Mouse (Mus musculus) kidney, postnatal 14 days (tissue): ENCODE measurements around the gene Tmem184b.

ENCODE experiments used
- DNase-seq: peaks from one replicate; pipeline ENCODE4 v3.0.0; 2022; ENCODE audit warnings: mixed read lengths

Tmem184b gene

GRCm38 (mm10) chr15:79330521-79330920, 72.8 kb downstream of the Tmem184b start:
- no peak for DNase-seq

- no peak for DNase-seq
These were observed 73.4 kb downstream of the Tmem184b start for GRCm38 (mm10) chr15:79329979-79330363.

GRCm38 (mm10) chr15:79329346-79329978, 73.9 kb downstream of the Tmem184b start:
- DNase-seq, result no peak

- no peak for DNase-seq
These were observed 74.5 kb downstream of the Tmem184b start for GRCm38 (mm10) chr15:79328939-79329275.

- peak; percentile 99 for DNase-seq
These were observed 75.1 kb downstream of the Tmem184b start, which contains the start of gene Pla2g6 for GRCm38 (mm10) chr15:79328058-79328938. Gene Pla2g6, minus strand, starts transcription at chr15:79328390.

GRCm38 (mm10) chr15:79326971-79327961, 76.1 kb downstream of the Tmem184b start:
- peak; percentile 75 for DNase-seq

GRCm38 (mm10) chr15:79326264-79326663, 77.1 kb downstream of the Tmem184b start:
- DNase-seq, result peak; percentile 40

- no peak for DNase-seq
These were observed 77.6 kb downstream of the Tmem184b start for GRCm38 (mm10) chr15:79325742-79326141.

- no peak for DNase-seq
These were observed 79.0 kb downstream of the Tmem184b start for GRCm38 (mm10) chr15:79324373-79324772.

- no peak for DNase-seq
These were observed 79.6 kb downstream of the Tmem184b start for GRCm38 (mm10) chr15:79323791-79324155.

GRCm38 (mm10) chr15:79322991-79323790, 80.2 kb downstream of the Tmem184b start:
- DNase-seq, result peak; percentile 91

- no peak for DNase-seq
These were observed 80.9 kb downstream of the Tmem184b start for GRCm38 (mm10) chr15:79322281-79322990.

- no peak for DNase-seq
These were observed 81.6 kb downstream of the Tmem184b start for GRCm38 (mm10) chr15:79321733-79322190.

- DNase-seq, result no peak
These were observed 89.5 kb downstream of the Tmem184b start for GRCm38 (mm10) chr15:79313848-79314369.
